Mouse (Mus musculus) layer of hippocampus, adult 9-11 months (tissue): ENCODE data around the gene Got1.

Source experiments
- DNase-seq: peaks from one replicate; pipeline ENCODE4 v3.0.0; 2022

The Got1 gene

DNA sequence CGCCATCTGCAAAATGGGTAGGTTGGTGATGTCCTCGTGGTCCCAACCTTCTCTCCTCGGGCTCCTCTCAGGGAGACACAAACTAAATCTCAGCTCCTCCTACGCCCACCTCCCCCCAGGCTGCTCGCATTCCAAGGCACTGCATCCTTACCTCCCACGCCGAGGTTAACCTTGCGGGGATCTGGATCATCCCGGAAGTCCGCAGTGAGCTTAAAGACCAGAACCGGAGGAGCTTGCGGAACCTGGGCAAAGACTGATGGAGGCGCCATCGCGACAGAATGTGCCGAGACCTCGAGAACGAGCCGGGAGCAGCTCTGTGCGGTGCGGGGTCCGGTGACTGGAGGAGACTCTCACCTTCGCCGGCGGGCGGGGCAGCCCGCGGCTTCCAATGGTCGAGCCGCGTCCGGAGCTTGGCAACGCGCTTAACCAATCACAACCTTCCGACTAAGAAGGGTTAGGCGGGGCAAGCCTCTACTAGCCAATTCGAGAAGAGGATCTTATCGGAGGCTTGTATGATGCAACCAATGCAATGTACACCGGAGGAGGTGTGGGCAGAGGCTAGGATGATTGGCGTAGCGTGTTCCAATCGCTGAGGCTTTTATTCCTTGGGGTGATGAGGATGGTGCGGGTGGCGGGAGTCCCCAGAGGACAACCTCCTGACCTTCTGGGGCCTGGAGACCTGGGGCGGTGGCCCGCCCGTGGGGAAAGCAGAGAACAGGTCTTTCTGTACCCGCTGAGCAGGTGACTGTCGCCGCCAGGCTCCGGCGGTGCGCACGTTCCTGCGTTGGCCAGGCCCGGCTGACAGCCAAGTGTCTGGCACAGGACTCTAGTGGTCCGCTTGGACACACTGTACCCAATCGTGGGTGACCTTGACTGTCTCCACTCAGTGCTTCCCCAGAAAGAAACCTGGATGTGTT is at the start of gene Got1:
TSS of gene Got1 (minus strand) at position 419 of the 917 bp plus-strand sequence.
- peak; percentile 98 for DNase-seq

DNA sequence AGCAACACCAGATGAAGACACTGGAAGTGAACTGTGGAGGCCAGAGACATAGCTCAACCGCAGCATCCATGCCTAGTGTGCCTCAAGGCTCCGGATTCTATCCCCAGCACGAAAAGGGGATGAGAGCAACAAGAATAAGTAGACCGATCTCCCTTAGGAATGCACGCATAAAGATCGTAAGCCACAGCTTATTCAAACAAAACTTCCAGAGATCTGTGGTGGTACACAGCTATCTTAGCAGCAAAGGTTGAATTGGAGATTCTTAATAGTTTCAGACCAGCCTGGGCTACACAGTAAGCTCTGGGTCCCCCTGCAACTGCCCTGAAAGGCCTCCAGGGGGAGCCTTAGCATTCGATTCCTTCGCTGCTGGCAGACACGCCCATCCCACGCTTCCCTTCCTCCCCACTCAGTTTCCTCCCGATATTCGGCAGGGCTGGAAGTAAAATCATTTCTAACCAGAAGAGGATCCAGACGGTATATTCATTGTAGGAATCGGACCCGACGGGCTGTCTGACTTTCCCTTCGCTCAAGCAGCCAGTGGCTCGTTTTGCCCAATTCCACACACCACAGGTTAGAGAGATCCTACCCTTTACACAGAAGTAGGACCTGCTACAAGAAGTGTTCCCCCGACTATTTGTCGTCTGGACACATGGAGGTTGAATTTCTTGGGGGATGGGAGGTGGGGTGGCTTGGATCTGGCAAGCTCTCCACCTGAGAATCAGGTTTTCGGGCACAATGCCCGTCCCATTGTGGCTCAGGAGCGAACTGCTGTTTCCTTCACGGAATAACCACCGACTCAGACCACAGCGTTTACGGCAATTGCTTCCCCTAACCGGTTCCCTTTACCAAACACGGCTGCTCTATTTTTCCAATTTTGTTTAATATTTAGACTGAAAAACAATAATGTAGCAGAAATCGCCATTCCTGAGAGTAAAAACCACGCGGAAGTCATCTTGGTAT is 46.7 kb upstream of the Got1 start:
- DNase-seq = peak; percentile 41

DNA sequence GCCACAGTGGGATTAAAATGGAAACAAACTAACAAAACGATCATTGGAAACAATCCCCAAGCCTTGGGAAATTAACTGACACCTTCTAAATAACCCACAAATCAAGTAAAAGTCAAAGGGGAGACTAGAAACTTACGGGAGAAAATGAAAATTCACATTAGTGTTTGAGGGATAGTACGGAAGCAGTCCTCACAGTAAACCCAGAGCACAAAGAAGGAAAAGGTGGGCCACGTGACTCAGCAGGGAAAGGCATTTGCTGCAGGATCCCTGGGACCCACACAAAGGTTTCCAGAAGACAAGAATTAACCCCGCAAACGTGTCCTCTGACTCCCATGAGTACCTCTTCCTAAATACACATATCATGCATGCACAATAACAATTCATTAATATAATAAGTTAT is 44.7 kb upstream of the Got1 start:
- no peak for DNase-seq

DNA sequence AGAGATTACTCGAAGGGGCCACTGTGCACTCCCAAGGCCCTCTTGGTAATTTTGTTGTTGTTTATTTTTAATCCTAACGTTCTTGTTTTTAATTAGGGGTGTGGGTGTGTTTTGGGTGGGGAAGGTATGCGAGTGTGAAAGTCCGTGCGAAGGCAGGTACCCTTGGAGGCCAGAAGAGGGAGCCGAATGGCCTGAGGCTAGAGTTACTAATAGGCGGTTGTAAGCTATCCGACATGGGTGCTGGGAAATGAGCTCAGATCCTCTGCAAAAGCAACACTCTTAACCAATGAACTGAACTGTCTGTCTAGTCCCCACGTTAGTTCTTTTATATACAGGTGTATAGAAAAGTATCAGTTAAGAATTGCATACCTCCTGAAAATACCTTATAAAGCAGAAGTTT is 43.9 kb upstream of the Got1 start:
- DNase-seq = no peak

DNA sequence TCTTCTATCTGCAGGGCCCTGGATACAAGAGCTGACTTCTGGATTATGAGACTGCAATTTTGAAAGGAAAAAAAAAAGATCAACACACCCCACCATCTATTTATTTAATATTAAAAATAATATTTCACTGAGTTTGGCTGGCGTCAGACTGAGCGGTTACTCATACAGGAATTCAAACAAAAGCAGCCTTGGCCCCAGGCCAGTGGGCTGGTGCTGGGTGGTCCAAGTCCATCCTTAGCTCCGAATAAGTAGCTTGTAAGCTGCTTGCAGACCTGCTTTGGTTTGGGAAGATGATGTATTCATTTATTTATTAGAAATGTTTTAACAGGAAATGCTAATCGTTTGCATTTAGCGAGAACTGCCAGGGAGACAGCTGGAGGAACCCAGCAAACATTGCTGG is 38.8 kb upstream of the Got1 start:
- DNase-seq = no peak

DNA sequence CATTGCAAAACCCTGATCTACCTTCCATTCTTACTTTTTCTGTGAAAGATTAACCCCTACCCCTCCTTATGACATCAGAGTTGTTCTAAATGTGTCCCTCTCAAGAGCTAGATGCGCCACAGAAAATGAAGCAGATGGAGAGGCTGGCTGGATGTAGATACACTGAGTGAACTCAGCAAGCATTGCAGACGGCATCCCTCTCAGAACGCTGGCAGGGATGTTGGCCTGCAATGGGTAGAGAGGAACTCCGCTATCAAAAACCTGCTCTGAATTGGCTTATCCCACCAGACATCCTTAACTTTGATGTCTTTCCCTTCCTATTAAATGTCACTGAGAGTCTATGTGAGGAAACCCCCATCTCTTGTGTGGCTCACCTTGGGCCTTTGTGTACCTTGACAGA is 37.4 kb upstream of the Got1 start:
- no peak for DNase-seq

DNA sequence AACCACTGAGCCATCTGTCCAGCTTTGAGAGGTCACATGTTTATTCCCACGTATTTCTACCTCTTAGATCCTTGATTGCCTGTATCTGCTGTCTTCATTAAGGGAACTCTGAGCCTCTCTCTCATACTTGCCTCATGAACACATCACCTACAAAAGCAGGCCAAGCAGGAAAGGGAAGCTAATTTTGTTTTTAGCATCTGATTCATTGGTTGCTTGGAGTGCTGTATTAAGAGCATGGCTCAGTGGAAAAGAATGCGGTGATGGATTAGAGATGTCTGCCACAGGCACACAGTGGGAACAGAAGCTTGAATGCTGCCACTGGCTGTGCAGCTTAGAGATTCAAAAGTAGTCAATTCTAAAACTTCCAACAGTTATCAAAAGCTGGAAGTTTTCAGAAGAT is 35.8 kb upstream of the Got1 start:
- no peak for DNase-seq

DNA sequence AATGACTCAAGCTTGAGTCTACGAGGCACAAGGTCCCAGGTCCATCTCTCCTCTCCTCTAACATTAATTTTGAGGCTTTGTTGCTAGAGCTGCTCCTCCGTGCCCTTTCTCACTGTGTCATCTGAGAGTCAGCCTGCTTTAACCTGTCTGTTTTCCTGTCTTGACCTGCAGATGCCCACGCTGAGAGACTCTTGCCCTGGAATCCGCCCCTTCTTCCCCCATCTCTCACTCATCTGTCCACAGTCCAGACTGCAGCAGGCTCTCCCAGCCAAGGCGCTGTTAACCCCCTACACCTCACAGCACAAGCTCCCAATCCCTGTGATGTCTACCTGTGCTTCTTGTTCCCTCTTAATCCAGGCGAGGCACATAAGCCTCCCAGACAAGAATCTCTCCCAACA is 27.1 kb upstream of the Got1 start:
- no peak for DNase-seq

DNA sequence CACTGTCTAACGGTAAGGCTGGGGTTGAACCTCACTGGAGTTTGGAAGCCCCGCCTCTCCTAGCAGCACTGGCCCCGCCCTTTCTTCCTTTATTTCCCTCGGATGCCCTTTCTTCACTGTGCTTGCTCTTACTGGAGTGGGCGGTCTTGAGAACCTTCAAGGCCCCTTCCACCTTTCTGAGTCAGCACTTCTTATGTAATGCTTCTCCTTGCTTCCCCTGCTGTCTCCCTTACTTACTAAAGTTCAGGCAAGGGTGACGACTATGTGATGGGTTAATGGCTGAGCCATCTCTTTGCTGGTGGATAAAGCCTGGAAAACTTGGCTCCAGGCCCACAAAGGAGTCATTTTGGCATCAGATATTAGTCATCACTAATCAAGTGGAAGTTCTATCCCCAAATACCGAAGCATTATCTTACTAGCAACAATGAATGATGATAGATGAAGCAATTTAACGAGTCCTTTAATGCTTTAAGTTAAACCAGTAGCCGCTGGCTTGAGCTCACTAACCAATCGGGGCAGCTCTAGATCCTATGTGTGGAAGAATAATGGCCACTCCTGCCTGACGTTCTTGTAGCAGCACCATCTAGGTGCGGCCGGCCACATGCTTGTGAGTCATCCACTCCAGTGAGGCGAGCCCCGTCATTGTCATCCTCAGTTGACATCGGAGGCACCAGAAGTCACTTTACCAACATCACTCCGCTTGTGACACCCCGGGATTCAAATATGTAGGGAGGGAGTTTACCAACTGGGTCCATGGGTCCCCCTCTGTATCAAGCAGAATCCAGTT is 26.5 kb upstream of the Got1 start:
- no peak for DNase-seq

DNA sequence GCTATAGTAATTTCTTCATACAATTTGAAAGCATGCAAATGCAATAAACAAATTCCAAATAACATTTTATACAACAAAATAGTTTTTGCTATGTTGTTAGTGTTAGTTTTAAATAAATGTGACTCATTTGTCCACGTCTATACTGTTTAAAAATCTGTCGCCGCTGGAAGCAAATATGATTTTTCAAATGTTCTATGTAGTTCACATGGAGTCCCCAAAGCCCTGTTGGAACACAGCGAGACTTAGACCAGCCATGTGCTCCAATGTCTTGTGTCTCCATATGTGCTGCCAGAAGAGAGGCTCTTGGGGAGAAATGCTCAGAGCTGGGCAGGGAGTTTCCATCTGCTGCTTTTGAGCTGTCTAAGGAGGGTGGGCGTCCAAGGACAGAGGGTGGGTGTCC is 23.7 kb upstream of the Got1 start:
- DNase-seq = no peak

DNA sequence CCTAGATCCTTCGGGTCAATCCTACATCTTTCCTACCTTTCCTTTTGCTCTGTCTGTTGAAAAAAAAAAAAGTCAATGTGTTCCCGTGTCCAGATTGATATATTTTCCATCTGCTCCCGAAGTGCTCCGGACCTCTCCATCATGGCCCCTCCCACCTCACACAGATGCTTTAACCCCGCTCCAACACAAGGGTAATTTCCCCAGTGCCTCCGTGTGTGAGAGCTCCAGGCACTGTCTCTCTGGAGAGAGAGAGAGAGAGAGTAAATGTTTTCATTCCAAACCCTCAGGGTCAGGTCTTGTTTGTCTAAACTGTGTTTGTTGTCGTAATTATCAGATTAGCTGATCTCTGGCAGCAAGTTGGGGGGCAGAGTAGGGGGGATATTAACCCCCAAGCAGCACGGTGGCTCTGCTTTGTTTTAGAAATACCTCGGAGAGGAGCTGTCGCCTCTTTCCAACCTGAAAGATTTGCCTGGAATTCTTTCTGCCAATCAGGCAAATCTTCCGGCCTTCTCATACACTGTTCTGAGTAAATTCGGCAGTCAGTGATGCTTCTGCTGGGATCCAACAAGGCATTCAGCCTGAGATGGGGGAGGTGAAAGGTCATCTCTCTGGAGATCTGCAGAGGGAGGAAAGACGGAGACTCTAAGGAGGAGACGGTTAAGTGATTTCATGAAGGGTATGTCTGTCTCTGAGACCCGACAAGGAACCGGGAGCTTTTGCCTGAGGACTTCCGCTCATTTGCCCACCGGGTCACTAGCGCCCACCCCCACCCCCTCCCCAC is 22.1 kb upstream of the Got1 start:
- no peak for DNase-seq

DNA sequence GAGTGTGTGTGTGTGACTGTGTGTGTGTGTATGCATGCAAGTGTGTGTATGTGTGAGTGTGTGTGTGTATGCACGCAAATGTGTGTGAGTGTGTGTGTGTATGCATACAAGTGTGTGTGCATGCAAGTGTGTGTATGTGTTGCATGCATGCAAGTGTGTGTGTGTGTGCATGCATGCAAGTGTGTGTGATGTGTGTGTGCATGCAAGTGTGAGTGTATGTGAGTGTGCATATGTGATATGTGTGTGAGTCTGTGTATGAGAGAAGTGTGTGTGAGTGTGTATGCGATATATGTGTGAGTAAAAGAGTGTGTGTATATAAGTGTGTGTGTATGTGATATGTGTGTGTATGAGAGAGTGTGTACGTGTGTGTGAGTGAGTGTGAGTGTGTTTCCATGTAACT is 11.0 kb upstream of the Got1 start:
- no peak for DNase-seq

DNA sequence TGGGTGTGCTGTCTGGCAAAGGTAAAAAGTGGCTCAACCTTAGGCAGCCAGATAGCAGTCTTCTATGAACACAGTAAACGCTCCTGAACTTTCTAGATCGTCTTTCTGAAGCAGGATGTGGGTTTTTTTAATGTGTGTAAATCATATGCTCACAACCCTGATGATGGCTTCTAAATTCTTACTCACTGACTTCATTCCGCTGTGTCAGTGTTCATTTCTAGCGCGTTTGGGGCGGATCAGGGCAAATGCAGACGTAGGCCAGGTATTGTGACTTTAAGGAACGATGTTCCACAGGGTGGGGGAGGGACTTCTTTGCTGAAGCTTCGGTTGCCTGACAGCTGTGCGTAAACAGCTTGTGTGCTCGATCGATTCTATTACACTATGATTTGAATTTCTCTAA is 6.5 kb upstream of the Got1 start:
- no peak for DNase-seq

DNA sequence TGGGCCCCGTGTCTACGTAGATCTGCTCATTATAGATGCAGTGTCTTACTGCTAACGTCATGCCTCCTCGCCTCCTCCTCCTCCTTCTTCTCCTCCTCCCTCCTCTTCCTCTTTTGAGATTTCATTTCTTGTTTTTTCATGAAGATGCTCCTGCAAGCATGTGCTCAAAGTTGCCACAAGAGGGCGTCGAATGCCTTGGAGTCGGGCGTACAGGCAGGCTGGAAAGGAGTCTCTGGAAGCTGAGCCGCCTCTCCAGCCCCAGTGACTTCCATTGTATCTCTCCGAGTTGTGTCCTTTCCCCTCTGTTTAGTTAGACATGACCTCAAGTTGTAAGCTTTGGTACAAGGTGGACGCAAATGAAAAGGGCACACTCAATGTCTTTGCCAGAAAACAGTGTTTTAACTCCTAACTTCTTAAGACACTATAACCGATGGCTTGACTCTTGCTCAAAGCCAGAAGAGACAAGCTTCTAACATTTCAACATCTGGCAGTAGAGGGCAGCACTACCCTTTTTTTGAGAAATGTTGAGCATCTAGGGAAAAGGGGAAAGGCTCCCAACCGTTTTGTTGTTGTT is 5.9 kb upstream of the Got1 start:
- peak; percentile 73 for DNase-seq

DNA sequence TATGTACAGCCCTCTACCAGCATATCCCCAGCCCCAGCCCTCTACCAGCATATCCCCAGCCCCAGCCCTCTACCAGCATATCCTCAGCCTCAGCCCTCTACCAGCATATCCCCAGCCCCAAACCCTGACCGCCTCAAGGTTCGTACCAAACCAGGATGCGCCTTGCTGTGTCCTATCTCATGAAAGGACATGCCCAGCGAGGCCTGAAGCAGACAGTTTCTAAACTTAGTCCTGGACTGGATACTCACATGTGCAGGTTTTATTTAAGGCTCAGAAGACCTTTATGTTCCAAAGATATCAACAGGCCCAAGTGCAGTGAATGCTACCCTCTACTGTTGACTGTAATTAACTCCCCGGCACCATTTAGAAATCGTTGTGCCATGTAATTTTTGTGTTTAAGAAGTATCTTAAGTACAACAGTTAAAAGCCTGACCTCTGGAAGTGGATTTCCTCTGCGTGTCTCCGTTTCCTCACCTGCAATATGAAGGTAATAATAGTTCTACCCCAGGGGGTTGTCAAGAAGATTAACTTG is 3.7 kb upstream of the Got1 start:
- no peak for DNase-seq

DNA sequence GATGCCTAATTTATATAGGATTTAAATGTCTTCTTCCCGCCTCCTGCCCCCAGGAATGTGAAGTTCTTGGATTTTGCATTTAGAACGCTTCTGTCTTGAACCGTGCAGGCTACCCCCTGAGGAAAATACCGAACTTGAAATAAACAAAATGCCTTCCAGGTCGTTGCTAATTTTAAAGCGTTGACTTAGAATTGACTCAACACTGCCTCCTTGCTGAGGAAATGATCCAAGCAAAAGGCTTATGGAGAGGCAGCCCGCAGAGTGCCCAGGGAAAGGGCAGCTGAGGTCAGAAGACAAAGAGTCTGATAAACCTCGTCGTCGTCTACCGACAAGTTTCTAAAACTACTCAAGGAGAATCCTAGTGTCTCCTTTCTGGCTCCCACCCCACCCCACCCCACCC is 2.7 kb upstream of the Got1 start:
- no peak for DNase-seq

DNA sequence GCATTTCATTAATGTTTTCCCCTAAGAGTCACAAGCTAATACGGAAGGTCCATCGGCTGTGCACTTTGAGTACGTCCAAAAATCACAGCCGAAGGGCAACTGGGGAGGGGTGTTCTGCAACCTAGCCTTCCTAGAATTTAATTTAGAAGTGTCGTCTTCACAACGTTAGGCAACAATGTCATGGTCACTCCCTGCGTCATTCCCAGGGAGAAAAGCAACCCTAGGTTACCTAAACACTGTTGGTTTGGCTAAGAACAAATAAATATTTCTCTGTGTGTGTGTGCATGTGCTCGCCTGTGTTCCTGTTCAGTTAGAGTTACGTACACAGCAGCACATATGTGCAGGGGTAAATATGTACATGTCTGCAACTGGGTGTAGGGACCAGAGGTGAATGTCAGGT is 1.6 kb upstream of the Got1 start:
- no peak for DNase-seq

DNA sequence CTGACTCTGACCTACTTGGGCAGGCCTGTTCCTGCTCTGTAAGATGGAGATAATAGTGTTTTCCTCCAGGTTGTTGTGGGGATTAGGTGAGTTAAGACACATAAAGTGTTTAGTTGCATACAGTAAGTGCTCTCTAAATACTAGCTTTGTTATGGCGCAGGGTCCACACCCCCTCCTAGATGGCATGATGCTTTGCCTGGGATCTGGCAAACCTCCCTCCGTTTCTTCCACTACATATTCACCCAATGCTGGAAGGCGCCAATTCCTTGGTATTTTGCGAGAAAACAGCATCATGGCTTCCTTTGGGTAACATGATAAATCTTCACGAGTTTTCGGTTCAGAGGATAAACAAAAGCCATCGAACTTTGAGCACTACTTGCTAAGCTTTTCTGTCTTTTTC is 1.2 kb upstream of the Got1 start:
- no peak for DNase-seq

DNA sequence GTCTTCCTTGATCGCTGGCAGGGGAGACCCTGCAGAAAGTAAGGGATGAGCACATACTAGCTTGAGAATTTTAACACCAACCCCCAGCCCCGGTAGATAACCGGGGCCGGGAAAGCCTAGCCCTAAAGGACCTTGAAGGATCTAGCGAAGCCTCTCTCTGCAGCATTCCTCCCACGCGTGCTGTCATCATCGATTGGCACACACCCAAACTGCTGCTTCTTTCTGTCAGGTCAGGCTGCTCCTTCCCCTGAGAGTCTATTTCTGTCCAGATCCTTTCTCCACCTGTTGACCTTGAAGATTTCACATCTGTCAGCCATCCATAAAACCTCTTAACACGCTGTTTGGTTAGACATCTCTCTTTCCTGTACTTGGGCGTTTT is 688 bp upstream of the Got1 start:
- peak; percentile 67 for DNase-seq

DNA sequence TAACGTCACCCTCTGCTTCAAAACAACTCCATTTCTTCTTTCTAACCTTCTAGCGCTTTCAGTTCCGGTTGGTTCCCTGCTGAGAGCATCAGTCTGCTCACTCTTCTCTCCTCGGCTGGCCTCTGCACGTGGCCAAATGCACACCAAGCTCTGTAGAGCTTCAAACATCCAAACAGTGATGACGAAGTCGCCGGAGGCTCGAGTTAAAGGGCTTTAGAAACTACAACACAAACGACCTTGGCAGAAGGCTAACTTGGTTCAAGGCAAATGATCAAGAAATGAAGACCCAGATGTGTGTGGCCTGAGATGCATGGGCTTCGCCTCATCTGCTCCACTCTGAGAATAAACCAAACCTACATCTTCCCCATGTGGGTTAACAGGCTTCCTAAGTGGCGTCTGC is 854 bp downstream of the Got1 start:
- DNase-seq = peak; percentile 63

DNA sequence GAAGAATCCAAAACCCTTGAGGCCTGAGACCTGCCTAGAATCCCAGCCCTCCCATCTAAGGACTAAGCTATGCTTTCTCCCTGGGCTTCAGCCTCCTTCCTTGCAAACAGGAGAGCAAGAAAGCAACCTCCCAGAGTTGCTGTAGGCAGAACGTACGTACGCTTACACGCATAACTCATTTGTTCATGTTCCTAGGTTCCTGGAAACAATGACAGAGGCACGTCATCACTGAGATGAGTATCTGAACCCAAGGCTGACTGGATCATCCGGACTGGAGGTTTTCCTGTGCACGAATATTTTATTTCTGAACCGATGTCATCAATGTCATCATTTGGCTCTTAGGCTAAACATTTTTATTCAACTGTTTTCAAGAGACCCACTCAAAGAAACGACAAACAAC is 2.4 kb downstream of the Got1 start:
- no peak for DNase-seq

DNA sequence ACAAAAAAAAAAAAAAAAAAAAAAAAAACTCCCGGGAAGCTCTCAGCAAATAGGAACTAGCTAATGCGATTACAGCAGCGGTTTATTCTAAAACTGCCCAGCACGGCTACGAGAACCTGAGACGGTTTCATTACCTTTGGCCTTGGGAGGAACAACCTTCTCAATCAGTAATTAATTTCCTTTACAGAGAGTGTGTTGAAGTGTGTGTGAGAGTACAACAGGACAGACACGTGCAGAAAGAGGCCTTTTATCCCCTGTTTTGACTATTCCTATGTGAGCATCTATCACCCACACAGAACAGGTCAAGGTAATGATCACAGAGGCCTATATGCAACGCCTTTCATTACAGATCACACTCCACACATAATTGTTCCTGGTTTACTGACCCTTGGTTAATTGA is 3.0 kb downstream of the Got1 start:
- DNase-seq = no peak
